ENCODE assay signal across 16 mouse cellular contexts in genomic region chr3:138097718-138098117, GRCm38 (mm10). TPM values are rescaled to one million over a fixed set of nuclear protein-coding genes. Genes with fewer than 3 reads are reported as not detected.
DNase-seq lines count a peak whose midpoint lies in the region; ATAC-seq lines count a peak whose summit lies in the region.
"Had no signal": no experiment of that assay in that cellular context is flagged by ENCODE, and none has a peak within 500 bp of the region (broad histone marks: within the 10 kb centered on the region; RNA-seq: fewer than 3 reads in every experiment).

No protein-coding gene starts in this region.

- WGBS in heart, embryonic 14.5 days = 59% methylated on average over 1 of the region's 1 CpGs
- WGBS in kidney, embryonic 16.5 days = 72% methylated on average over 1 of the region's 1 CpGs

- peaks cover 19 to 31% of the 10 kb centered on the region in 2 experiments for H3K4me1 ChIP-seq in heart, embryonic 14.5 days (ENCODE audit: control insufficient read depth in 2 of 2, insufficient read depth in 2 of 2, low read length in 2 of 2)
- H3K4me1 ChIP-seq in kidney, embryonic 16.5 days (ENCODE audit: insufficient read depth, low read length) = no peaks in the 10 kb centered on the region
- H3K4me1 ChIP-seq: liver, embryonic 12.5 days had no signal

- no peaks in the 10 kb centered on the region for H3K36me3 ChIP-seq in heart, embryonic 14.5 days (ENCODE audit: control insufficient read depth, insufficient read depth, low read length)
- H3K36me3 ChIP-seq in kidney, embryonic 16.5 days (ENCODE audit: insufficient read depth, low read length) = no peaks in the 10 kb centered on the region

- H3K9me3 ChIP-seq in heart, embryonic 14.5 days (ENCODE audit: control insufficient read depth, low read length) = no peaks in the 10 kb centered on the region
- no peaks in the 10 kb centered on the region for H3K9me3 ChIP-seq in kidney, embryonic 16.5 days (ENCODE audit: low read length)
- H3K9me3 ChIP-seq: liver, embryonic 12.5 days had no signal

- H3K27ac ChIP-seq in heart, embryonic 14.5 days (replicated peaks in 1 of 2; ENCODE audit: control insufficient read depth in 1 of 2, insufficient read depth in 1 of 2, low read depth in 2 of 2, low read length in 2 of 2) = peak overlapping the region; percentile 34 to 69; a peak in 3 of 4 replicates
- H3K27ac ChIP-seq in kidney, embryonic 16.5 days (ENCODE audit: low read length) = no peak overlapping the region
- H3K27ac ChIP-seq: layer of hippocampus, adult 2 months; liver, embryonic 12.5 days; macrophage had no signal

- ATAC-seq in heart, embryonic 14.5 days (ENCODE audit: insufficient number of reproducible peaks, insufficient read depth, low FRiP score, low read depth) = 0 out of 2 replicates have a peak, but pooled peaks have one; percentile 26
- ATAC-seq in kidney, embryonic 16.5 days (ENCODE audit: low FRiP score, low TSS enrichment) = peak; percentile 63
- ATAC-seq: forebrain, postnatal 0 days; liver, embryonic 12.5 days had no signal

- no peak overlapping the region for H3K4me2 ChIP-seq in heart, embryonic 14.5 days (ENCODE audit: low read length)
- H3K4me2 ChIP-seq in kidney, embryonic 16.5 days (replicated peaks; ENCODE audit: low read depth, low read length) = no peak overlapping the region
- H3K4me2 ChIP-seq: liver, embryonic 12.5 days had no signal

- H3K9ac ChIP-seq in heart, embryonic 14.5 days (ENCODE audit: low read length) = peak overlapping the region; percentile 5; the same call in 1 of the 2 replicates
- H3K9ac ChIP-seq in kidney, embryonic 16.5 days (replicated peaks; ENCODE audit: low read length) = no peak overlapping the region
- H3K9ac ChIP-seq: forebrain, postnatal 0 days; liver, embryonic 12.5 days had no signal

- peak; percentile 26 for DNase-seq in adrenal gland, adult 8-10 months
- no peak for DNase-seq in adrenal gland, postnatal 25 days
- DNase-seq in heart, postnatal 4 days = no peak
- DNase-seq in kidney, postnatal 25 days = no peak
- peak; percentile 43 for DNase-seq in adrenal gland, postnatal 14 days
- DNase-seq in cerebellum, adult 9-10 months = no peak
- DNase-seq: cerebellum, adult 2 months; forebrain, postnatal 0 days; gastrocnemius, postnatal 25 days; right cerebral cortex, postnatal 14 days; thymus, postnatal 36 days had no signal

- no peaks in the 10 kb centered on the region for H3K27me3 ChIP-seq in heart, embryonic 14.5 days (ENCODE audit: control insufficient read depth, insufficient read depth, low read length)
- H3K27me3 ChIP-seq in kidney, embryonic 16.5 days (ENCODE audit: insufficient read depth, low read length) = no peaks in the 10 kb centered on the region
- H3K27me3 ChIP-seq: liver, embryonic 12.5 days had no signal

- no peak overlapping the region for H3K4me3 ChIP-seq in heart, embryonic 14.5 days (ENCODE audit: control insufficient read depth in 1 of 2, insufficient read depth in 1 of 2, low read depth in 1 of 2, low read length in 2 of 2)
- no peak overlapping the region for H3K4me3 ChIP-seq in kidney, embryonic 16.5 days (ENCODE audit: low read length)
- H3K4me3 ChIP-seq: layer of hippocampus, adult 2 months; liver, embryonic 12.5 days had no signal

RNA-seq across cellular contexts. Expression of gene Gm5105, which starts 30.5 kb away (rescaled TPM):
- total RNA-seq in adrenal gland, adult 8-10 months (2022) = under 1 TPM in 1 of 4 experiments, not detected in 3; 0.30 TPM
- not detected in 2 replicates for total RNA-seq in adrenal gland, postnatal 25 days (2021)
- polyA plus RNA-seq in heart, embryonic 14.5 days (2014; fragmentation: Nextera tagmentation; extraction: Ambion mirVana) = 0.57 and 0.89 TPM in 2 replicates
- 1 to 10 TPM in 1 of 2 experiments, under 1 TPM in 1; 0.48 to 1.0 TPM for total RNA-seq in heart, postnatal 4 days (2021)
- polyA plus RNA-seq in kidney, embryonic 16.5 days (2015; fragmentation: Nextera tagmentation; extraction: Ambion mirVana) = 0.12 TPM in 1 of 2 replicates, not detected in the other
- total RNA-seq in adrenal gland, postnatal 14 days (2021) = not detected in 2 replicates
- polyA plus RNA-seq: liver, embryonic 12.5 days; macrophage had no signal

RNA-seq across cellular contexts. Expression of gene 1110002E22Rik, which starts 32.9 kb away (rescaled TPM):
- under 1 TPM; 0.03 to 0.07 (median 0.04) TPM for total RNA-seq in adrenal gland, adult 8-10 months (2022)
- total RNA-seq in adrenal gland, postnatal 25 days (2021) = 0.09 and 0.10 TPM in 2 replicates
- 16.5 and 18.7 TPM in 2 replicates for polyA plus RNA-seq in heart, embryonic 14.5 days (2014; fragmentation: Nextera tagmentation; extraction: Ambion mirVana)
- total RNA-seq in heart, postnatal 4 days (2021) = 10 to 100 TPM; 56.0 to 60.4 TPM
- 0.52 and 0.54 TPM in 2 replicates for polyA plus RNA-seq in kidney, embryonic 16.5 days (2015; fragmentation: Nextera tagmentation; extraction: Ambion mirVana)
- total RNA-seq in adrenal gland, postnatal 14 days (2021) = 0.04 TPM in 1 of 2 replicates, not detected in the other
- polyA plus RNA-seq: macrophage had no signal

RNA-seq across cellular contexts. Expression of gene Trmt10a, which starts 45.5 kb away (rescaled TPM):
- 1 to 10 TPM; 4.9 to 9.2 (median 7.0) TPM for total RNA-seq in adrenal gland, adult 8-10 months (2022)
- 10.1 and 11.8 TPM in 2 replicates for total RNA-seq in adrenal gland, postnatal 25 days (2021)
- 7.0 and 7.7 TPM in 2 replicates for polyA plus RNA-seq in heart, embryonic 14.5 days (2014; fragmentation: Nextera tagmentation; extraction: Ambion mirVana)
- 1 to 10 TPM; 4.4 to 6.1 TPM for total RNA-seq in heart, postnatal 4 days (2021)
- 11.8 and 12.5 TPM in 2 replicates for polyA plus RNA-seq in kidney, embryonic 16.5 days (2015; fragmentation: Nextera tagmentation; extraction: Ambion mirVana)
- total RNA-seq in adrenal gland, postnatal 14 days (2021) = 11.7 and 14.7 TPM in 2 replicates

RNA-seq across cellular contexts. Expression of gene Mttp, which starts 47.0 kb away (rescaled TPM):
- 10 to 100 TPM in 2 of 4 experiments, 1 to 10 TPM in 2; 5.9 to 11.8 (median 8.8) TPM for total RNA-seq in adrenal gland, adult 8-10 months (2022)
- total RNA-seq in adrenal gland, postnatal 25 days (2021) = 13.7 and 14.4 TPM in 2 replicates
- polyA plus RNA-seq in heart, embryonic 14.5 days (2014; fragmentation: Nextera tagmentation; extraction: Ambion mirVana) = 6.9 and 7.5 TPM in 2 replicates
- 1 to 10 TPM; 8.9 to 9.9 TPM for total RNA-seq in heart, postnatal 4 days (2021)
- 7.6 and 8.1 TPM in 2 replicates for polyA plus RNA-seq in kidney, embryonic 16.5 days (2015; fragmentation: Nextera tagmentation; extraction: Ambion mirVana)
- 8.0 and 22.6 TPM in 2 replicates for total RNA-seq in adrenal gland, postnatal 14 days (2021)

Comparison
In these comparisons a context has a peak if more than half of its experiments do, and no peak if none do; other contexts are left out.
1. DNase-seq: peak in adrenal gland, adult 8-10 months (single experiment) and adrenal gland, postnatal 14 days (single experiment); none in adrenal gland, postnatal 25 days (single experiment), heart, postnatal 4 days (single experiment), kidney, postnatal 25 days (0 of 2) and cerebellum, adult 9-10 months (single experiment).
2. RNA of gene 1110002E22Rik, which starts 32.9 kb away (total RNA-seq): 56.0 to 60.4 TPM in heart, postnatal 4 days; 0.09 to 0.10 TPM in adrenal gland, postnatal 25 days, 0.03 to 0.07 TPM in adrenal gland, adult 8-10 months and 0.04 TPM in adrenal gland, postnatal 14 days; every median in the first group is over 10 times any median in the second.